Mouse (Mus musculus): ENCODE results near the gene Sult6b2. TPM values are rescaled to one million over a fixed set of nuclear protein-coding genes. Genes with fewer than 3 reads are reported as not detected.

The Sult6b2 gene
- total and polyA plus RNA-seq, 3 experiments: 0.16 TPM; not detected in 2

GRCm38 (mm10) chr6:142756507-142757333 is 47.6 kb downstream of the Sult6b2 start, which contains the start of gene Cmas:
Gene Cmas (plus strand): TSS chr6:142756686.
- H3K27me3 ChIP-seq (ENCODE audit: insufficient read depth, low read length): no peaks in the 10 kb centered on the region
- TF ChIP-seq GATA1 (IDR thresholded peaks at IDR 0.05; ENCODE audit: borderline replicate concordance, low read length) (no peak), TAL1 (conservative IDR thresholded peaks at IDR 0.05; ENCODE audit: low read depth, low read length) (no peak), CTCF (IDR thresholded peaks at IDR 0.05; ENCODE audit: low read depth, low read length) (no peak), POLR2AphosphoS5 (IDR thresholded peaks at IDR 0.05; ENCODE audit: insufficient replicate concordance, low read depth, low read length) (no peak), GATA2 (IDR thresholded peaks at IDR 0.05; ENCODE audit: borderline replicate concordance, low read depth, low read length) (no peak)
- DNase-seq (ENCODE audit: low spot score) (peak; percentile 78), ATAC-seq (ENCODE audit: extremely low read depth, insufficient number of reproducible peaks, low FRiP score, poor library complexity, severe bottlenecking) (peak; percentile 68)
- H3K36me3 ChIP-seq (replicated peaks): peaks cover 38% of the 10 kb centered on the region
- no peaks in the 10 kb centered on the region for H3K9me3 ChIP-seq (replicated peaks)
- H3K4me3 ChIP-seq (ENCODE audit: low read depth, low read length): peak within 1 kb of the TSS; percentile 84
- peaks cover 69% of the 10 kb centered on the region for H3K4me1 ChIP-seq (ENCODE audit: insufficient read depth, low read depth, low read length)

- Histone ChIP-seq H3K36me3 (replicated peaks) (no peaks in the 10 kb centered on the region), H3K4me1 (ENCODE audit: insufficient read depth, low read depth, low read length) (peaks cover 56% of the 10 kb centered on the region), H3K4me3 (ENCODE audit: low read depth, low read length) (no peak overlapping the region; the same call in 1 of the 2 replicates), H3K9me3 (replicated peaks) (no peaks in the 10 kb centered on the region), H3K27me3 (ENCODE audit: insufficient read depth, low read length) (no peaks in the 10 kb centered on the region)
- no peak for TF ChIP-seq GATA2 (IDR thresholded peaks at IDR 0.05; ENCODE audit: borderline replicate concordance, low read depth, low read length)
- TF ChIP-seq GATA1 (IDR thresholded peaks at IDR 0.05; ENCODE audit: borderline replicate concordance, low read length): no peak
- TF ChIP-seq CTCF (IDR thresholded peaks at IDR 0.05; ENCODE audit: low read depth, low read length): no peak
- no peak for TF ChIP-seq POLR2AphosphoS5 (IDR thresholded peaks at IDR 0.05; ENCODE audit: insufficient replicate concordance, low read depth, low read length)
- TF ChIP-seq TAL1 (conservative IDR thresholded peaks at IDR 0.05; ENCODE audit: low read depth, low read length): no peak
- DNase-seq (ENCODE audit: low spot score): peak; percentile 67
- ATAC-seq (ENCODE audit: extremely low read depth, insufficient number of reproducible peaks, low FRiP score, poor library complexity, severe bottlenecking): peak; percentile 25; the same call in 1 of the 2 replicates
Observed at GRCm38 (mm10) chr6:142752331-142753246, 51.7 kb downstream of the Sult6b2 start.

GRCm38 (mm10) chr6:142751365-142751764 is 52.9 kb downstream of the Sult6b2 start:
- no peaks in the 10 kb centered on the region for H3K27me3 ChIP-seq (ENCODE audit: insufficient read depth, low read length)
- no peaks in the 10 kb centered on the region for H3K9me3 ChIP-seq (replicated peaks)
- TF ChIP-seq POLR2AphosphoS5 (IDR thresholded peaks at IDR 0.05; ENCODE audit: insufficient replicate concordance, low read depth, low read length): no peak
- no peak for TF ChIP-seq GATA2 (IDR thresholded peaks at IDR 0.05; ENCODE audit: borderline replicate concordance, low read depth, low read length)
- TF ChIP-seq TAL1 (conservative IDR thresholded peaks at IDR 0.05; ENCODE audit: low read depth, low read length): no peak
- TF ChIP-seq CTCF (IDR thresholded peaks at IDR 0.05; ENCODE audit: low read depth, low read length): no peak
- TF ChIP-seq GATA1 (IDR thresholded peaks at IDR 0.05; ENCODE audit: borderline replicate concordance, low read length): no peak
- peaks cover 58% of the 10 kb centered on the region for H3K4me1 ChIP-seq (ENCODE audit: insufficient read depth, low read depth, low read length)
- DNase-seq (ENCODE audit: low spot score): no peak
- no peak overlapping the region for H3K4me3 ChIP-seq (ENCODE audit: low read depth, low read length)
- ATAC-seq (ENCODE audit: extremely low read depth, insufficient number of reproducible peaks, low FRiP score, poor library complexity, severe bottlenecking): no peak
- H3K36me3 ChIP-seq (replicated peaks): no peaks in the 10 kb centered on the region

DNA sequence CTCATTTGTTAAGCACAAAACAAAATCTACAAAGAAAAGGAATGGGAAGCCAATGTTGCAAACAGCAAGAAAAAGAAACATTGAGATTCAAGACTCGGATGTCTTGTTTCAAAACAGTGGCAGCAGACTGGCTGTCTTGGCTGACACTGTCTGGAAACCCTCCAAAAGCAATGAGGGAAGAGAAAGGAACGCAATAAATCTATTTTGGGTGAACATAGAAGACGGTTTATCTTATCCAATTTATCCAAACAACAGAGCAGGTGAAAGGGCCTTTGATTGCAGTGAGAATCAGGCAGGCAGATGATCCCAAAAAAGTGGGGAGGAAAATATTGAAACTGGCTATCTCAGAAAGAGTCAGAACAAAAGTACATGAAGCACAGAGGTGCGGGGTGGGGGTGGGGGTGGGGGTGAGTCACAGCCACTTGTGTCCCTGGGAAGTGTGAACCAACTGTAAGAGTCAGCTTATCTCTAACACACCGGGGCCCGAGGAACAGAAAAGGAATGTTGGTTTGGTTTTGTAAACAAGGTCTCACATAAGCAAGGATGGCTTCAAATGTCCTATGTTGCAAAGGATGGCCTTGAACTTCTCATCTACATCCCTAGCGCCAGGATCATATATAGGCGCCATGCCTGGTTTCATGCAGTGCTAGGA is 56.1 kb downstream of the Sult6b2 start:
- Histone ChIP-seq H3K27me3 (ENCODE audit: insufficient read depth, low read length) (no peaks in the 10 kb centered on the region), H3K4me3 (ENCODE audit: low read depth, low read length) (no peak overlapping the region), H3K4me1 (ENCODE audit: insufficient read depth, low read depth, low read length) (peaks cover 38% of the 10 kb centered on the region), H3K36me3 (replicated peaks) (no peaks in the 10 kb centered on the region), H3K9me3 (replicated peaks) (peaks cover 3% of the 10 kb centered on the region)
- ATAC-seq (ENCODE audit: extremely low read depth, insufficient number of reproducible peaks, low FRiP score, poor library complexity, severe bottlenecking) (no peak), DNase-seq (ENCODE audit: low spot score) (no peak)
- TF ChIP-seq GATA2 (IDR thresholded peaks at IDR 0.05; ENCODE audit: borderline replicate concordance, low read depth, low read length) (no peak), CTCF (IDR thresholded peaks at IDR 0.05; ENCODE audit: low read depth, low read length) (no peak), POLR2AphosphoS5 (IDR thresholded peaks at IDR 0.05; ENCODE audit: insufficient replicate concordance, low read depth, low read length) (no peak), TAL1 (conservative IDR thresholded peaks at IDR 0.05; ENCODE audit: low read depth, low read length) (no peak), GATA1 (IDR thresholded peaks at IDR 0.05; ENCODE audit: borderline replicate concordance, low read length) (no peak)

DNA sequence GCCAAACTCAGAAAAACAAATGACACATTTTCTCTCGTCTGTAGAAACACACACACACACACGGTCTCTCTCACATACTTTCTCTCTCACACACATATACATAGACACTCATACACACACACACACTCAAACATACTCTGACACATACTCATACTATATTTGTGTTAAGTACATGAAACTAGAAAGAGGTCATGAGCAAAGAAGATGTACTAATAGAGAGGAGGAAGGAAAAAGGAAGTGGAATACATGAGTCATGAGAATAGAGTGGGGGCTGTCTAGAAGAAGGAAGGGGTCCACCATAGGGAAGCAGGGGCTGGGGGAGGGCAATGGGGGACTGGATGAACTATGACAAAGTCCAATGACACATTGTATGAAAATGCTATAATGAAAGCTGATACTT is 57.1 kb downstream of the Sult6b2 start:
- H3K36me3 ChIP-seq (replicated peaks): no peaks in the 10 kb centered on the region
- H3K27me3 ChIP-seq (ENCODE audit: insufficient read depth, low read length): 0 out of 2 replicates have a peak, but pooled peaks cover 1% of the 10 kb centered on the region
- H3K4me1 ChIP-seq (ENCODE audit: insufficient read depth, low read depth, low read length): peaks cover 32% of the 10 kb centered on the region
- H3K9me3 ChIP-seq (replicated peaks): peaks cover 3% of the 10 kb centered on the region
- no peak overlapping the region for H3K4me3 ChIP-seq (ENCODE audit: low read depth, low read length)
- DNase-seq (ENCODE audit: low spot score) (no peak), ATAC-seq (ENCODE audit: extremely low read depth, insufficient number of reproducible peaks, low FRiP score, poor library complexity, severe bottlenecking) (no peak)
- TF ChIP-seq GATA2 (IDR thresholded peaks at IDR 0.05; ENCODE audit: borderline replicate concordance, low read depth, low read length): no peak
- no peak for TF ChIP-seq CTCF (IDR thresholded peaks at IDR 0.05; ENCODE audit: low read depth, low read length)
- TF ChIP-seq TAL1 (conservative IDR thresholded peaks at IDR 0.05; ENCODE audit: low read depth, low read length): no peak
- TF ChIP-seq POLR2AphosphoS5 (IDR thresholded peaks at IDR 0.05; ENCODE audit: insufficient replicate concordance, low read depth, low read length): no peak
- TF ChIP-seq GATA1 (IDR thresholded peaks at IDR 0.05; ENCODE audit: borderline replicate concordance, low read length): no peak

All from G1E (cell line).